In genomic region chr13:38614298-38614697, GRCm38 (mm10) we compare ENCODE assay signal across 16 mouse cellular contexts. TPM values are rescaled to one million over a fixed set of nuclear protein-coding genes. Genes with fewer than 3 reads are reported as not detected.
DNase-seq lines count a peak whose midpoint lies in the region; ATAC-seq and TF ChIP-seq lines count a peak whose summit lies in the region.
"Had no signal": no experiment of that assay in that cellular context is flagged by ENCODE, and none has a peak within 500 bp of the region (broad histone marks: within the 10 kb centered on the region; RNA-seq: fewer than 3 reads in every experiment).

No protein-coding gene starts in this region.

- TF ChIP-seq CTCF in heart, postnatal 0 days (IDR thresholded peaks at IDR 0.05; ENCODE audit: low read depth): no peak
- no peak for TF ChIP-seq CTCF in lung, postnatal 0 days (IDR thresholded peaks at IDR 0.05)

- no peak for DNase-seq in embryonic facial prominence, embryonic 10.5 days (ENCODE audit: low spot score)
- DNase-seq in heart, postnatal 0 days (ENCODE audit: low spot score): peak; percentile 32
- no peak for DNase-seq in heart, postnatal 4 days
- DNase-seq in lung, postnatal 0 days (ENCODE audit: low spot score): peak; percentile 46
- DNase-seq in lung, postnatal 10 days: no peak
- DNase-seq in layer of hippocampus, adult 11-12 months (ENCODE audit: low spot score): no peak
- no peak for DNase-seq in frontal cortex, postnatal 36 days (ENCODE audit: low spot score in 2 of 2)
- DNase-seq: adrenal gland, adult 8-10 months; cerebellum, adult 11-12 months; cerebellum, postnatal 25 days; gastrocnemius, postnatal 14 days had no signal

- ATAC-seq in embryonic facial prominence, embryonic 12.5 days (ENCODE audit: insufficient number of reproducible peaks, insufficient read depth, low FRiP score, low TSS enrichment): no peak
- 0 out of 2 replicates have a peak, but pooled peaks have one; percentile 14 for ATAC-seq in heart, postnatal 0 days (ENCODE audit: insufficient read depth, low read depth)
- peak; percentile 58 for ATAC-seq in lung, postnatal 0 days
- ATAC-seq: intestine, embryonic 15.5 days; midbrain, embryonic 15.5 days had no signal

- no peaks in the 10 kb centered on the region for H3K27me3 ChIP-seq in embryonic facial prominence, embryonic 12.5 days
- no peaks in the 10 kb centered on the region for H3K27me3 ChIP-seq in embryonic facial prominence, embryonic 10.5 days (replicated peaks; ENCODE audit: low read depth, poor library complexity, severe bottlenecking)
- H3K27me3 ChIP-seq in heart, postnatal 0 days (ENCODE audit: control insufficient read depth, insufficient read depth, low read length): no peaks in the 10 kb centered on the region
- no peaks in the 10 kb centered on the region for H3K27me3 ChIP-seq in lung, postnatal 0 days (replicated peaks; ENCODE audit: insufficient read depth, low read length)
- H3K27me3 ChIP-seq: CH12.LX; hindbrain, embryonic 13.5 days; intestine, embryonic 15.5 days; midbrain, embryonic 15.5 days had no signal

- no peak overlapping the region for H3K9ac ChIP-seq in embryonic facial prominence, embryonic 12.5 days
- H3K9ac ChIP-seq in heart, postnatal 0 days (replicated peaks; ENCODE audit: low read depth, low read length): no peak overlapping the region
- no peak overlapping the region for H3K9ac ChIP-seq in lung, postnatal 0 days (replicated peaks; ENCODE audit: low read depth)
- H3K9ac ChIP-seq: hindbrain, embryonic 13.5 days; intestine, embryonic 15.5 days; midbrain, embryonic 15.5 days had no signal

- no peaks in the 10 kb centered on the region for H3K4me1 ChIP-seq in embryonic facial prominence, embryonic 12.5 days
- peaks cover 10% of the 10 kb centered on the region; the same call in 1 of the 2 replicates for H3K4me1 ChIP-seq in embryonic facial prominence, embryonic 10.5 days
- 0 out of 2 replicates have a peak, but pooled peaks cover 6% of the 10 kb centered on the region for H3K4me1 ChIP-seq in heart, postnatal 0 days (ENCODE audit: control insufficient read depth, insufficient read depth)
- no peaks in the 10 kb centered on the region for H3K4me1 ChIP-seq in lung, postnatal 0 days (ENCODE audit: insufficient read depth, low read depth, low read length)
- H3K4me1 ChIP-seq: hindbrain, embryonic 13.5 days; intestine, embryonic 15.5 days; midbrain, embryonic 15.5 days had no signal

- no peaks in the 10 kb centered on the region for H3K9me3 ChIP-seq in embryonic facial prominence, embryonic 12.5 days
- no peaks in the 10 kb centered on the region for H3K9me3 ChIP-seq in embryonic facial prominence, embryonic 10.5 days
- no peaks in the 10 kb centered on the region for H3K9me3 ChIP-seq in heart, postnatal 0 days (replicated peaks; ENCODE audit: control insufficient read depth, low read length)
- H3K9me3 ChIP-seq in lung, postnatal 0 days (ENCODE audit: low read length): no peaks in the 10 kb centered on the region
- H3K9me3 ChIP-seq: intestine, embryonic 15.5 days; midbrain, embryonic 15.5 days had no signal

- H3K27ac ChIP-seq in embryonic facial prominence, embryonic 12.5 days: 0 out of 2 replicates have a peak overlapping the region, but pooled peaks have one; percentile 11
- H3K27ac ChIP-seq in embryonic facial prominence, embryonic 10.5 days (replicated peaks): no peak overlapping the region
- peak overlapping the region; percentile 41 for H3K27ac ChIP-seq in heart, postnatal 0 days (ENCODE audit: low read depth)
- H3K27ac ChIP-seq in lung, postnatal 0 days (ENCODE audit: low read length): peak overlapping the region; percentile 66
- H3K27ac ChIP-seq: hindbrain, embryonic 13.5 days; intestine, embryonic 15.5 days; midbrain, embryonic 15.5 days had no signal

- H3K36me3 ChIP-seq in embryonic facial prominence, embryonic 12.5 days: peaks cover 11% of the 10 kb centered on the region; the same call in 1 of the 2 replicates
- peaks cover 43% of the 10 kb centered on the region for H3K36me3 ChIP-seq in embryonic facial prominence, embryonic 10.5 days (replicated peaks)
- H3K36me3 ChIP-seq in heart, postnatal 0 days (replicated peaks; ENCODE audit: control insufficient read depth, insufficient read depth, low read length): peaks cover 15% of the 10 kb centered on the region
- no peaks in the 10 kb centered on the region for H3K36me3 ChIP-seq in lung, postnatal 0 days (ENCODE audit: insufficient read depth, low read length)
- H3K36me3 ChIP-seq: midbrain, embryonic 15.5 days had no signal

- TF ChIP-seq EP300 in heart, postnatal 0 days (IDR thresholded peaks at IDR 0.05; ENCODE audit: low read depth): no peak
- TF ChIP-seq EP300 in lung, postnatal 0 days (IDR thresholded peaks at IDR 0.05): peak; percentile 57; the same call in 1 of the 2 replicates

- no peak overlapping the region for H3K4me3 ChIP-seq in embryonic facial prominence, embryonic 12.5 days
- H3K4me3 ChIP-seq in embryonic facial prominence, embryonic 10.5 days: no peak overlapping the region
- no peak overlapping the region for H3K4me3 ChIP-seq in heart, postnatal 0 days (ENCODE audit: low read depth, low read length)
- H3K4me3 ChIP-seq in lung, postnatal 0 days (ENCODE audit: low read depth, low read length): no peak overlapping the region
- H3K4me3 ChIP-seq: hindbrain, embryonic 13.5 days; intestine, embryonic 15.5 days; midbrain, embryonic 15.5 days had no signal

- 47% methylated on average over 5 of the region's 5 CpGs for WGBS in embryonic facial prominence, embryonic 12.5 days
- 70% methylated on average over 5 of the region's 5 CpGs for WGBS in embryonic facial prominence, embryonic 10.5 days
- 46% methylated on average over 5 of the region's 5 CpGs for WGBS in heart, postnatal 0 days
- WGBS in lung, postnatal 0 days: 40% methylated on average over 5 of the region's 5 CpGs

- H3K4me2 ChIP-seq in embryonic facial prominence, embryonic 12.5 days (replicated peaks): no peak overlapping the region
- H3K4me2 ChIP-seq in heart, postnatal 0 days (ENCODE audit: low read depth, low read length): peak overlapping the region; percentile 34
- 0 out of 2 replicates have a peak overlapping the region, but pooled peaks have one; percentile 30 for H3K4me2 ChIP-seq in lung, postnatal 0 days (replicated peaks; ENCODE audit: low read depth, low read length)
- H3K4me2 ChIP-seq: hindbrain, embryonic 13.5 days; intestine, embryonic 15.5 days; midbrain, embryonic 15.5 days had no signal

RNA-seq across cellular contexts. Expression of gene Bloc1s5, which starts 20.6 kb away (rescaled TPM):
- polyA plus RNA-seq in embryonic facial prominence, embryonic 12.5 days (2016; fragmentation: Nextera tagmentation; extraction: Ambion mirVana): 23.6 and 23.7 TPM in 2 replicates
- polyA plus RNA-seq in embryonic facial prominence, embryonic 10.5 days (2016; fragmentation: Nextera tagmentation; extraction: Ambion mirVana): 21.9 and 22.1 TPM in 2 replicates
- 8.5 and 10.4 TPM in 2 replicates for total RNA-seq in heart, postnatal 0 days (2014; rRNA removed; ENCODE audit: low replicate concordance)
- 17.1 and 21.7 TPM in 2 replicates for polyA plus RNA-seq in heart, postnatal 0 days (2015; fragmentation: Nextera tagmentation; extraction: Ambion mirVana)
- 10 to 100 TPM; 12.3 to 12.8 TPM for total RNA-seq in heart, postnatal 4 days (2021)
- 13.6 and 15.8 TPM in 2 replicates for polyA plus RNA-seq in lung, postnatal 0 days (2015; fragmentation: Nextera tagmentation; extraction: Ambion mirVana)

RNA-seq across cellular contexts. Expression of gene Eef1e1, which starts 44.6 kb away (rescaled TPM):
- polyA plus RNA-seq in embryonic facial prominence, embryonic 12.5 days (2016; fragmentation: Nextera tagmentation; extraction: Ambion mirVana): 44.9 TPM in 2 replicates
- 65.0 and 69.5 TPM in 2 replicates for polyA plus RNA-seq in embryonic facial prominence, embryonic 10.5 days (2016; fragmentation: Nextera tagmentation; extraction: Ambion mirVana)
- total RNA-seq in heart, postnatal 0 days (2014; rRNA removed; ENCODE audit: low replicate concordance): 11.0 and 15.3 TPM in 2 replicates
- polyA plus RNA-seq in heart, postnatal 0 days (2015; fragmentation: Nextera tagmentation; extraction: Ambion mirVana): 21.9 and 22.1 TPM in 2 replicates
- 10 to 100 TPM; 20.3 to 24.9 TPM for total RNA-seq in heart, postnatal 4 days (2021)
- polyA plus RNA-seq in lung, postnatal 0 days (2015; fragmentation: Nextera tagmentation; extraction: Ambion mirVana): 14.0 and 16.1 TPM in 2 replicates

Comparison
In these comparisons a context has a peak if more than half of its experiments do, and no peak if none do; other contexts are left out.
1. DNase-seq: peak in heart, postnatal 0 days (single experiment) and lung, postnatal 0 days (single experiment); none in embryonic facial prominence, embryonic 10.5 days (single experiment), heart, postnatal 4 days (single experiment), lung, postnatal 10 days (single experiment), layer of hippocampus, adult 11-12 months (single experiment) and frontal cortex, postnatal 36 days (0 of 2).